ENCODE assay signal across 8 mouse cellular contexts in genomic region chr14:7851543-7852065, GRCm38 (mm10). TPM values are rescaled to one million over a fixed set of nuclear protein-coding genes. Genes with fewer than 3 reads are reported as not detected.
DNase-seq lines count a peak whose midpoint lies in the region; ATAC-seq and TF ChIP-seq lines count a peak whose summit lies in the region.

No protein-coding gene starts in this region.

- WGBS in midbrain, embryonic 16.5 days: 16% methylated on average over 5 of the region's 5 CpGs

- no peaks in the 10 kb centered on the region for H3K9me3 ChIP-seq in midbrain, embryonic 16.5 days (replicated peaks; ENCODE audit: control insufficient read depth, low read length, poor library complexity, severe bottlenecking)

- no peak for ATAC-seq in midbrain, embryonic 16.5 days

- no peak overlapping the region for H3K4me2 ChIP-seq in midbrain, embryonic 16.5 days (ENCODE audit: low read length)

- no peak for TF ChIP-seq POLR2A in brain, embryonic 14.5 days (IDR thresholded peaks at IDR 0.05; ENCODE audit: borderline replicate concordance, extremely low read depth, insufficient read depth, insufficient read length, poor library complexity, severe bottlenecking)

- DNase-seq in adrenal gland, adult 8-10 months: peak; percentile 33
- no peak for DNase-seq in adrenal gland, adult 18-20 months (ENCODE audit: low spot score in 2 of 2)
- DNase-seq in brain, embryonic 14.5 days (ENCODE audit: low read depth): peak; percentile 79
- DNase-seq in heart, adult 9 months (ENCODE audit: low spot score in 2 of 2): peak; percentile 84
- DNase-seq in kidney, adult 8-10 months: peak; percentile 61 to 69
- peak; percentile 74 for DNase-seq in lung, postnatal 14 days
- DNase-seq in frontal cortex, postnatal 36 days (ENCODE audit: low spot score in 2 of 2): no peak

- no peak for TF ChIP-seq CTCF in brain, embryonic 14.5 days (IDR thresholded peaks at IDR 0.05; ENCODE audit: borderline replicate concordance, extremely low read depth, insufficient read depth, insufficient read length)

- no peak overlapping the region for H3K27ac ChIP-seq in midbrain, embryonic 16.5 days (ENCODE audit: low read length)

- H3K4me1 ChIP-seq in midbrain, embryonic 16.5 days (ENCODE audit: control insufficient read depth, insufficient read depth, low read length): peaks cover 21% of the 10 kb centered on the region

- no peaks in the 10 kb centered on the region for H3K36me3 ChIP-seq in midbrain, embryonic 16.5 days (ENCODE audit: control insufficient read depth, insufficient read depth, low read length)

- no peak overlapping the region for H3K4me3 ChIP-seq in midbrain, embryonic 16.5 days (ENCODE audit: low read depth, low read length)

- H3K27me3 ChIP-seq in midbrain, embryonic 16.5 days (ENCODE audit: control insufficient read depth, insufficient read depth, low read depth, low read length): no peaks in the 10 kb centered on the region

- H3K9ac ChIP-seq in midbrain, embryonic 16.5 days (ENCODE audit: low read depth, low read length): no peak overlapping the region

RNA-seq across cellular contexts. Expression of gene Flnb, which starts 33.8 kb away (rescaled TPM):
- 10 to 100 TPM; 54.5 to 77.3 (median 65.8) TPM for total RNA-seq in adrenal gland, adult 8-10 months (2022)
- total RNA-seq in adrenal gland, adult 18-20 months (2021): 10 to 100 TPM; 56.1 to 56.8 TPM
- 16.0 and 20.6 TPM in 2 replicates for polyA plus RNA-seq in brain, embryonic 14.5 days (2012; rRNA removed)
- polyA plus RNA-seq in midbrain, embryonic 16.5 days (2015; fragmentation: Nextera tagmentation; extraction: Ambion mirVana): 7.0 and 12.4 TPM in 2 replicates

Comparison
In these comparisons a context has a peak if more than half of its experiments do, and no peak if none do; other contexts are left out.
1. DNase-seq: peak in adrenal gland, adult 8-10 months (single experiment), brain, embryonic 14.5 days (single experiment), heart, adult 9 months (2 of 2), kidney, adult 8-10 months (2 of 2) and lung, postnatal 14 days (single experiment); none in adrenal gland, adult 18-20 months (0 of 2) and frontal cortex, postnatal 36 days (0 of 2).